Mouse (Mus musculus): ENCODE data around the gene Agap2.
A peak's percentile ranks its signal among the peaks of the same experiment; 100 is the strongest.

Gene Agap2

DNA sequence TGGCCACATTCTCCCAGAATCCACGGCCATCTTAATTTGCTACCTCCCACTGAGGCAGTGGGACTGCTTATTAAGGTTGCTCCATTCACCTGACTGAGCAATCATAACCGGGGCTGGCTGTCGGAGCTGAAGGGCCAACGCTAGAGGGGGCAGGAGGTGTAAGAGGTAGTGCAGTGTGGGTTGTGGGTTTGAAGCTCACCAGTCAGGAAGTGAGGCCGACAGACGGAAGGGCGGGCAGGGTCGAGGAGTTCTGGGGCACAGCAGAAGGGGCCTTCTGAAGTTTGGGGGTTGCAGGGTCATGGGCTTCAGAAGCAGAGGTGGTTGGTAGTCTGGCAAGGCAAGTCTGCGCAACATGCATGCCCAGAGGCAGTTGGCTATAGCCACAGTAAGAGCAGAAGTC, at the start of gene Agap2:
TSS of gene Agap2 (plus strand) at position 205 of the 400 bp plus-strand sequence.
- no peak for DNase-seq

- peak; percentile 85 to 91 for DNase-seq
These were observed 44.5 kb upstream of the Agap2 start, which contains the start of gene Tsfm for GRCm38 (mm10) chr10:127030336-127031296. Gene Tsfm (minus strand): TSS chr10:127030840.

DNA sequence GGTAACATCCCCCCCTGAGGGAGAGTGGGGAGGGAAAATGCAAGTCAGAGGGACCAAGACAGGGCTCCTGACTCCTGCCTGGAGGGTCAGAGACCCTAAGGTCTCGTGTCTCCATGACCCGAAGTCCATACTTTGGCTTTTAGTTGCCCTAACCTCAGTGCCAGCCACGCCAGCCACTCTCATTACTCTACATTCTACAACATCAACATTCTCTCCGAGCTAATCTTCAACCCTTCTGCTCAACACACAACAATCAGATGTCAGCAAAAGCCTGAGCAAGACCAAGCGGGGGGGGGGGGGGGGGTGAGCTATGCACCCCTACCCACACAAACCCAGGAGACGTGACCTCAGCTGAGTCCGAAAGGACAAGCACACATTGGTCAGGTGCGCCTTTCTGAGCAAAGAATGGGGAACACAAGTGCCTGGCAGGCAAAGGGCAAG, 41.8 kb upstream of the Agap2 start:
- peak; percentile 75 to 83 for DNase-seq

DNA sequence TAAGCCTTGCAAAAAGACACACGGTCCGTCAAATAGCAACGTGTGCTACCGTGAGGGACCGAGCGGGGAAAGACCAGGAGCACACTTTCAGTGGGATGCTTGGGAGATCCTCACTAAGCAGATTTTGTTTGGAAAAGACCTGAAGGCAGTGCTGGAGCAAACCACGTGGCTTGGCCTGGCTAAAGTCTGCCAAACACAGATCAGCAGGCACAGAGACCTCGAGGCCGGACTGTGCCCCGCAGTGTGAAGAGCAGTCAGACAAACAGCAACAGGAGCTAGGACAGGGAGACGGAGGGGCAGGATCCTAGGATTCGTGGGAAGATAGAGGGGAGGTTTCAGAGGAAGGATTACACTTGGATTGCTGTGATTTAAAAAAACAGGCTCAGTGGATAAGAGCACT, 38.8 kb upstream of the Agap2 start:
- DNase-seq = peak; percentile 84

- DNase-seq = peak; percentile 56 to 70
These were observed 37.4 kb upstream of the Agap2 start for GRCm38 (mm10) chr10:127037641-127038040.

- no peak for DNase-seq
These were observed 34.4 kb upstream of the Agap2 start for GRCm38 (mm10) chr10:127040569-127041214.

GRCm38 (mm10) chr10:127041274-127041766, 33.8 kb upstream of the Agap2 start, which contains the start of the genes Mettl1 and Eef1akmt3:
Gene Mettl1 (plus strand): TSS chr10:127041414.
Gene Eef1akmt3 (minus strand): TSS chr10:127041513.
- DNase-seq = no peak

GRCm38 (mm10) chr10:127041774-127042338, 33.2 kb upstream of the Agap2 start:
- DNase-seq = peak; percentile 79 to 89

DNA sequence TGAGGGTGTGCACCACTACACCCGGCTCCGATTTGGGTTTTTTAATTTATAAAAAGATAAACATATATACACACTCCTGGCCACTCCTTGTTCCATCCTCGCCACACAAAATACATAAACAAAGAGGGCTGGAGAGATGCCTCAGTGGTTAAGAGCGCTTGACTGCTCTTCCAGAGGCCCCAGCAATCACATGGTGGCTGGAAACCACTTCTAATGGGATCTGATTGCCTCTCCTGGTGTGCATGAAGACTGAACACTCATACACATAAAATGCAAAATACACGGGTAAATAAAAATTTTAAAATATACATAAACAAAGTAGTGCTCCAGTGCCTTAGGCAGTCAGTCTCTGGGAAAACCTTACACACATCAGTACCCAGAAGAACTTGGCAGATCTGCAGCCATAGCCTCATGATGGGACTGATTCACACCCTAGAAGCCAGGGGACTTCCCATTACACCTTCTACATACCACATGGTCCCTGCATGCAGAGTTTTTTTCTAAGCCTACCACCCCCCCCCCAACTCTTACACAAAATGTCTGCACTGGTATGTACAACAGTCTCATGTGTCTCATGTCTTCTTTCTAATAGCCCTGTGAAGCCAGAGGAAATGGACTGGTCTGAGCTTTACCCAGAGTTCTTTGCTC, 32.5 kb upstream of the Agap2 start:
- no peak for DNase-seq

- DNase-seq = peak; percentile 90 to 93
These were observed 31.9 kb upstream of the Agap2 start for GRCm38 (mm10) chr10:127043187-127043586.

- no peak for DNase-seq
These were observed 27.1 kb upstream of the Agap2 start, which contains the start of gene Cyp27b1 for GRCm38 (mm10) chr10:127047954-127048353. Gene Cyp27b1 (plus strand): TSS chr10:127048250.

- DNase-seq = no peak
These were observed 26.3 kb upstream of the Agap2 start for GRCm38 (mm10) chr10:127048608-127049394.

DNA sequence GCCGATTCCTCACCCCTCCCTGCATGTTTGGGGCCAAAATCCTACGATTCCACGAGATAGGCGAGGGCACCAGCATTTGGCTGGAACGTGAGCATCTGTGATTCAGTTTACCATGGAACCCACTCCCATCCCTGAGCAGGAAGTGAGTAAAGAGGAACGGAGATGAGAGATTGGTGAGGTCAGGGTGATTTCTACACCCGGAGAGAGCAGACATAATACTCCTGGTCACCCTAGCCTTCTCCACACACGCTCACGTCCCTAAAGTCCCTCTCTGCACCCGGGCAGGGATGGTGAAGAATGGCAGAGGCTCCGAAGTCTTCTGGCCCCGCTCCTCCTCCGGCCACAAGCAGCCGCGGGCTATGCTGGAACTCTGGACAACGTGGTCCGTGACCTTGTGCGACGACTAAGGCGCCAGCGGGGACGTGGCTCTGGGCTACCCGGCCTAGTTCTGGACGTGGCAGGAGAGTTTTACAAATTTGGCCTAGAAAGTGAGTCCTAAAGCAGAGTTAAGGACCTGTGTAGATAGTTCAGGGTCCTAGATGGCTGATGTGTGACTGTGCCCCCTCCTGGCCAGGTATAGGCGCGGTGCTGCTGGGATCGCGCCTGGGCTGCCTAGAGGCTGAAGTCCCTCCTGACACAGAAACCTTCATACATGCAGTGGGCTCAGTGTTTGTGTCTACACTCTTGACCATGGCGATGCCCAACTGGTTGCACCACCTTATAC, 25.5 kb upstream of the Agap2 start:
- no peak for DNase-seq

- no peak for DNase-seq
These were observed 25.0 kb upstream of the Agap2 start for GRCm38 (mm10) chr10:127050119-127050474.

GRCm38 (mm10) chr10:127054646-127055045, 20.4 kb upstream of the Agap2 start:
- DNase-seq = no peak

DNA sequence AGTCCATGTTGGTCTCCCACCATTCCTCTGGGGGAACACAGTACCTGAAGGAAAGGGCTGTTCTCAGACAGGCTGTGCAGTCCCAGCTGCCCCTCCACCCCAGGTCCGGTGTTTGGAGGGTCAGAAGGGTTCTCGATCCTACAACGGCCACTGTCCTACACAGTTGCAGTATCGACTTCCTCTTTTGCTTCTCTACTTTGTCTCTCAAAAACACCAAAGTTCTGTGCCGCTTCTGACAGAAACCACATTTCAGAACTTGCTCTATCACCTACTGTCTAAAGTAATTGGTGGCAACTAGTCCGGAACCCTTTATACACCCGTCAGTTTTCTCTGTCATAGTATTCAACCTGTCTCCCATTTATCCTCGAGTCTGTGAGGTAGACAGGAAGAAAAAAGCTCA, 19.7 kb upstream of the Agap2 start:
- DNase-seq = no peak

DNA sequence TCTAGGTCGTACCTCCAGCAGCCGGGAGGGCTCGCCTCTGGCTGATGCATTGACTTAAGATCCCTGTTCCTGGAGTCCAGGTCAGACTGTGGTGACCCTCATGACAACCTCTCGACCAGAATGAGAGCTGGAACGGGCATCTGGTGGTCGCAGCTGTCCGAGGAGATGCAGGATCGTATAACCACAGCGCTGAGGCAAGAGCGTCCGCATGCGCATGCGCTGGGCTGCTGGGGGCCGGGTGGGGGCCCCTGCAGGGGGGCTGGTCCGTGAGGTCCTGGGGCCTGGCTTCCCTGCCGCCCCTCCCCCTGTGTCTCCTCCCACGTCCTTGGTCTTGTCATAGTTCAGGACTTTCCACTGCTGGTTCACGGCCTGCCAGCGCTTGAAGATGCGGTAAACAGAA, 18.6 kb upstream of the Agap2 start:
- no peak for DNase-seq

DNA sequence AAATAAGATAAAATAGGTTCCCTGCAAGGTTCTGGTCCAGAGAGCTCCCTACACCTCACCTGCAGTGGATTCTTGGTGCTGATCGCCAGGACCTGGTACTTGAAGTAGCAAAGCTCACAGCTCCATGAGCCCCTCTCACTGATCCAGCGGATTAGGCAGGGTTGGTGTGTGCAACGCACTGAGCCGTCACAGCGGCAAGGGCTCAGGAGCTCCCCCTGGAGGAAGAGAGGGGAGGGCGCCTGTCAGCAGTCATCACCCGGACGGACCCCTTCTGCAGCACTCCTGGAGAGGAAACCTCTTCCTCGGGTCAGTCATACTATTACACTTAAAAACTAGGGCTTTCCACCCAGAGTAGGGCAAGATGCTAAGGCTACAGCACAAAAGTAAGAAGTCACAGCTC, 16.9 kb upstream of the Agap2 start:
- DNase-seq = peak; percentile 63 to 80

DNA sequence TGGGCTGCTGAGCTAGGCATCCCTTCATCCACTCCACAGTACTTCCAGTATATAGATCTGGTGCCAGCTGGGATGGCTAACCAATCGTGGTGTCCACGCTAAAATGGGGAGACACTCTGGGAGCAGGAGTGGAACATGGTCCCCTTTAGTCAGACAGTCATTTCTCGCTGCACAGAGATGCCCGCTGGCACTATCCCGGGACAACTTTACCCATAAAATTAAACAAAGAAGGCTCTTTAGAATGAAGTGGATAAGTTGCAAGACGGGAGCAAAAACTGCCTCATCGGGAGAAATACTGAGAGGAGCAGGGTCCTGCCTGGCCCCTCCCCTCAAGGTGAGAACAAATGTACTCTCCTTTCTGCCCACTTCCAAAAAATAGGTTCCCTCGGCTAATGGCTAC, 16.4 kb upstream of the Agap2 start:
- no peak for DNase-seq

DNA sequence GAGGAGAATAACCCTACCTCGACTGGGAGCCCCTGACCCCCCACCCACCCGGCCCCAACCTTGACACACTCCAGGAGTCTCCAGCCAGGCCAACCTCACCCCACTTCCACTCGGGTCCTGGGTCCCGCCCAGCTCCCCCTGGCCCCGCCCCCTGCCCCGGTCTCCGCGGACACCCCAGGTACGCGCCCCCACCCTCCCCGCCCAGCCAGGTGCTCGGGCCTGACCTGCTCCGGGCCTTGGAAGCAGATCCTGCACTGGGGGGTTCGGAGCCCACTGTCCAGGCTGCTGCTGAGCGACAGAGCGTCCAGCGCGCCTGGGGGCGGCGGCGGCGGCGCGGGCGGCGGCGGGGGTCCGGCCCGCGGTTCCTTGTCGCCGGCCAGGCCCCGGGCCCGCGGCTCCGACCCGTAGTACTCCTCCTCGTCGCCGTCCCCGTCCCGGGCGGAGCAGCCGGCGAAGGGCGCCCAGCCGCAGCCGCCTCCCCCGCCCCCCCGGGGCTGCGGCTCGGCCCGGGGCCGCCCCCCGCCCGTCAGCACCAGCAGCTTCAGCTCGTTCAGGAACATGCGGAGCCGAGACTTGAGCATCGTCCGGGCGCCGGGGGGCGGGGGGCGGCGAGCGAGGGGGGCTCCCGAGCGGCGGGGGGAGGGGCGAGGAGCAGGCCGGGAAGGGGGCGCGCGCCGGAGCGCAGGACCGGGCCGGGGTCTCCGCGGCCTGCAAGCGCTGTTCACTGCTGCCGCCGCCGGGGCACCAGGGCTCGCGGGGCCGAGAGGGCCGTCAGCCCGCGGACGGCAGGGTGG, 15.7 kb upstream of the Agap2 start:
- DNase-seq = no peak
